Mouse (Mus musculus) natural killer cell, adult 2 months (primary cell): ENCODE data around the gene Klf12.

Source experiments
- DNase-seq, 2 experiments: peaks; one replicate each; pipeline ENCODE4 v3.0.0; 2022; ENCODE audit warnings: low spot score in 2 of 2

The Klf12 gene

GRCm38 (mm10) chr14:100284119-100284860, at the start of gene Klf12:
TSS of gene Klf12 (minus strand) at chr14:100284679.
- DNase-seq: peak; percentile 67 to 71

GRCm38 (mm10) chr14:100333369-100333768, 48.9 kb upstream of the Klf12 start:
- DNase-seq: no peak

- no peak for DNase-seq
Measured at GRCm38 (mm10) chr14:100328602-100329276, 44.3 kb upstream of the Klf12 start.

- no peak for DNase-seq
Measured at GRCm38 (mm10) chr14:100324303-100324702, 39.8 kb upstream of the Klf12 start.

GRCm38 (mm10) chr14:100322012-100322411, 37.5 kb upstream of the Klf12 start:
- no peak for DNase-seq

GRCm38 (mm10) chr14:100316780-100317179, 32.3 kb upstream of the Klf12 start:
- no peak for DNase-seq

- no peak for DNase-seq
Measured at GRCm38 (mm10) chr14:100314099-100314498, 29.6 kb upstream of the Klf12 start.

- DNase-seq: no peak
Measured at GRCm38 (mm10) chr14:100300905-100301304, 16.4 kb upstream of the Klf12 start.

GRCm38 (mm10) chr14:100298892-100299291, 14.4 kb upstream of the Klf12 start:
- DNase-seq: no peak

GRCm38 (mm10) chr14:100286586-100287241, 2.2 kb upstream of the Klf12 start:
- no peak for DNase-seq

GRCm38 (mm10) chr14:100285656-100286585, 1.4 kb upstream of the Klf12 start:
- DNase-seq: peak in 1 of 2 experiments; percentile 11

GRCm38 (mm10) chr14:100284861-100285655, 579 bp upstream of the Klf12 start:
- DNase-seq: peak; percentile 73 to 77

GRCm38 (mm10) chr14:100283411-100284118, 914 bp downstream of the Klf12 start:
- DNase-seq: peak in 1 of 2 experiments; percentile 4

GRCm38 (mm10) chr14:100282651-100283050, 1.8 kb downstream of the Klf12 start:
- DNase-seq: peak in 1 of 2 experiments; percentile 7

- DNase-seq: no peak
Measured at GRCm38 (mm10) chr14:100281734-100282133, 2.7 kb downstream of the Klf12 start.

- DNase-seq: no peak
Measured at GRCm38 (mm10) chr14:100274179-100274578, 10.3 kb downstream of the Klf12 start.

GRCm38 (mm10) chr14:100260531-100260930, 23.9 kb downstream of the Klf12 start:
- DNase-seq: peak; percentile 45 to 64

- no peak for DNase-seq
Measured at GRCm38 (mm10) chr14:100243046-100243445, 41.4 kb downstream of the Klf12 start.

- DNase-seq: no peak
Measured at GRCm38 (mm10) chr14:100239874-100240273, 44.6 kb downstream of the Klf12 start.

GRCm38 (mm10) chr14:100236757-100237156, 47.7 kb downstream of the Klf12 start:
- no peak for DNase-seq
